Mouse (Mus musculus) retina, postnatal 1 day (tissue): ENCODE measurements at regions not wholly inside any gene's neighbourhood (a gene's known extent, or its start where the extent isn't known, plus 50 kb on each side); places are given as distances from the start of the nearest gene placed in this dataset.
"Not testable (repeated sequence)": the region's sequence is repeated elsewhere in the genome, so short reads cannot be mapped to it uniquely, and the experiment has no call there.

Source experiments
- DNase-seq: peaks from one replicate; pipeline ENCODE4 v3.0.0-alpha.2; 2012

DNA sequence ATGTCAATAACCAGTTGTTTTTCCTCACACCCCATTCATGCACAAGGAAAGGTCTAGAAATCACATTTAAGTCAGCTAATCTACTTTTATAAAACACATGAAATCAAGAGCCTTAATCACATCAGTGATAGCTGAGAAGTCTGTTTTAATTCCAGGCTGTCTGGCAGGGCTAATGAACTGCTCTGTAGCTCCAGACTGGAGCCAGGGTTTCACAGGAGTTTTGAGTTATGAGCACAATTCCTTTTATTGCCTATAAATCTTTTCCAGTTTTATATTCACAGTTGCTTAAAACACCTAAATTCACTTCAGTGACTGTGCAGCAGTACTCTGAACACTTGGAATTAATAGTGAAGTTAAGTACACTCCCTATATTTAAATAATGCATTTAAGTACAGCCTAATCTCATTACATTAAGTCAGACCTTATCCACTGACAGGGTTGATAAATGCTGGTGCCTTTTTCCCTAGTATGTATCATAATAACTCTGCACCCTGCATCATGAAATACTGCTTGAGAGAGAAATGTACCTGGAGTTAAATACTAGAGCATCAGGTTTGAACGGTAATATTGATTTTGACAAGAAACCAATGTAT, 198.6 kb upstream of the Gria4 start:
- DNase-seq = peak; percentile 1

DNA sequence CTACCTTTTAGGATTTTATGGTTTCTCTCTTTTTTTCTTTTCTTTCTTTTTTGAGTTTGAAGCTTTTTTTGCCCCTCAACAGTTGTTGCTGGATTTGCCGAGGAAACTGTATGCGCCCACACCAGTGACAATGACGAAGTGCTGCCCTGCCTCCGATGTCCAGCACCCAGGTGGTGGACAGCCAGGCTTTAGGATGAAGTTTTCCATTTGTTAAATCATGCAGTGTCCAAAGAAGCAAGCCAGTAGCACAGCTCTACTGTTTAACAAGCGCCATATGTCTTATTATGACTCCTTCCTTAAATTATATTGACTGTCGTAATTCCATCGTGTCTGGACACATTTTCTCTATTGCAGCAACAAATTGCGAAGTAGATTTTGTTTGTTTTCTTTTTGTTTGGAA, 183.4 kb upstream of the Gria4 start:
- DNase-seq = not testable (repeated sequence)

DNA sequence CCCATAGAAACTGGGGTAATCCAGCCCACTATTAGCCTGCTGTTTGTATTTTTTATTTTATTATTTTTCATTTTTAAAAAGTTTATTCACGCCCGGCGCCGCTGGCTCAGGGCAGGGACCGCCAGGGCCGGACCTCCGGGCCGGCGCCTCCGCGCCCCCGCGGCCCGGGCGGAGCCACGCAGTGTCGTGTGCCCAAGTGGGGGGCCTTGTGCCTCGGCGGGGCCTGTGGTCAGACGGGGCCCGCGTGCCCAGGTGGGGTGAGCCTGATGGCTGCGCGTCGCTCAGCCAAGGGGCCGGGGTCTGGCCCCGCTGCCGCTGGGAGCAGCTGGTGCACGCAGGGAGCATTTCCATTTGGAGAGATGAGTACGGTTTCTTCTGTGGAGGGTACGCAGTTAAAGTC, 181.5 kb upstream of the Gria4 start:
- no peak for DNase-seq

DNA sequence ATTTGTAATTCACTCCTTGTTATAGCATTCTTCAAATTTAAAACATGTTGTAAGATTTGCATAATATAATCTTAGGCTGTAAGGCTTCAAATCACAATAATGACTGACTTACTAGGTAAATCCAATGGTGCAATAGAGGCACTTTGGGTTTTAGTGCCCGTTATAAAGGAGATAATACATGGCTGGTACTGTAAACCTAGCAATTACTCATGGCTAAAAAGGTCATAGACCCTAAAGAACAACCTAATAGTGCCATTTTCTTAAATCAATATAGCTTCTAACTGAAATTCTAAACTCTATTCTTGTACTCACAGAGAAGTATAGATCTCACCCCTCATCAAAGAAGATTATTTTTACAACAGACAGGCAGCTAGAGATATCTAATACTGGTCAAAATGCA, 179.0 kb upstream of the Gria4 start:
- DNase-seq = no peak

DNA sequence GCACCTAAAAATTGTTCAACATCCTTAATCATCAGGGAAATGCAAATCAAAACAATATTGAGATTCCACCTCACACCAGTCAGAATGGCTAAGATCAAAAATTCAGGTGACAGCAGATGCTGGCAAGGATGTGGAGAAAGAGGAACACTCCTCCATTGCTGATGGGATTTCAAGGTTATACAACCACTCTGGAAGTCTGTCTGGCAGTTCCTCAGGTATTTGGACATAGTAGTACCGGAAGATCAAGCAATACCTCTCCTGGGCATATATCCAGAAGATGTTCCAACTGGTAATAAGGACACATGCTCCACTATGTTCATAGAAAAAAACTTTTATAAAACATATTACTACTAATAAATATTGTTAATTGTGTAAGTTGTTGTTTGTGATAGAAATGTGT, 135.8 kb upstream of the Gria4 start:
- not testable (repeated sequence) for DNase-seq

DNA sequence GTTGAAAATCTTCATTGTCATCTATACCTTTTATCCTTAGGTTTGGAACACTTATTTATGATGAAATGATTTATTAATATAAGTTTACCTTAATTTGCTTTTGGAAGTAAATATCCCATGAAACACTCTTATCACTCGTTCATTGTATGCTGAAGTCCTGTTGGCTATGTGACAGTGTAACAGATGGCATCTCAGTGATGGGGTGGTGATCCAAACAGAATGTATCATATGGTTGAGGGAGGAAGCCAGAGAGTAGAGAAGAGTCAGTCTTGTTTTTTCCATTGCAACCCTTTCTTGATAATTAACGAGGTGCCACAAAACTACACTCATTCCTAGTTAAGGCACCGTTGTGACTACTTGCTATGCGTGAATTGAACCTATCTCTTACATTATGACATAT, 134.3 kb upstream of the Gria4 start:
- no peak for DNase-seq

DNA sequence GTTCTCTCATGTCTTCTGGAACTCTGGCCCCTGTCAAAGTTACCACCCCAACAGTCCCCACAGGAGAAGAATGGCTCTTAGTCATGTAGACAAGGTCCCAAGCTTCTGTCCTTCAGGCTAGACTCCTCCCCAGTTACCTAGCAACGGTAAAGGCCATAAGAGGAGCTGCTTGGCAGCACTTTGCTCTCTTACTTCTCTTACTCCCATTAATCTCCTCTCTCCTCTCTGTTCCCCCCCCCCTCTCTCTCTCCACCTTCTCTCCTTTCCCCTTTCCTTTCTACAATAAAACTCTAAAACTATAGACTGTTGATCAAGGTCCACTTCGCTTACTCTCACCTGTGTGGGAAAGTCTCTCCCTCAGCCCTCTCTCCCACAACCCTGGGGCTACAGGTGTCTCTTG, 114.5 kb upstream of the Gria4 start:
- DNase-seq = no peak

DNA sequence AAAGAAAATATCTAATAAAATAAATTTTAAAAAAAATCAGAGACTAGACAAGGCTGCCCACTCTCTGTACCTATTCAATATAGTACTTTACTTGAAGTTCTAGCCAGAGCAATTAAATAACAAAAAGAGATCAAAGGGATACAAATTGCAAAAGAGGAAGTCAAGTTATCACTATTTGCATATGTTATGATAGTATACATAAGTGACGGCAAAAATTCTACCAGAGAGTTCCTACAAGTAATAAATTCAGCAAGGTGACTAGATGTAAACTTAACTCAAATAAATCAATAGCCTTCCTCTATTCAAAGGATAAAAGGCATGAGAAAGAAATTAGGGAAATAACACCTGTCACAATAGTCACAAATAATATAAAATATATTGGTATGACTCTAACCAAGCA, 89.4 kb upstream of the Gria4 start:
- DNase-seq = no peak
